Mouse (Mus musculus) left cerebral cortex, postnatal 14 days (tissue): ENCODE results near the gene Klhl22. TPM values are rescaled to one million over a fixed set of nuclear protein-coding genes. Genes with fewer than 3 reads are reported as not detected.
"Not testable (repeated sequence)": the region's sequence is repeated elsewhere in the genome, so short reads cannot be mapped to it uniquely, and the experiment has no call there.

Experiments
- DNase-seq, 2 experiments: peaks; one replicate each; pipeline ENCODE4 v3.0.0; 2021 to 2022; ENCODE audit warnings: low spot score in 2 of 2, mixed read lengths in 1 of 2
- intact Hi-C: fragments of 180-260 bp; cut with DNase I; formaldehyde crosslinking; loops from one replicate; pipeline ENCODE4 v1.15.1; 2025
- long read RNA-seq, 2 experiments: library from polyadenylated mRNA; stranded (forward); transcript quantifications; one replicate each; pipeline ENCODE4 v2.0.0; 2021
- total RNA-seq, 2 experiments: library from RNA; stranded (reverse); gene quantifications; 2 replicates each; pipeline ENCODE4 v1.2.3; 2021

Gene Klhl22
- 10 to 100 TPM; 93.6 to 98.8 TPM for total RNA-seq
- long read RNA-seq, experiment 1, transcript Klhl22-207 (7 exons, 2,544 nt): major isoform, 17 of 200 reads
- long read RNA-seq, experiment 1, partial matches to known transcripts: 65 of 200 reads
- long read RNA-seq, experiment 1, other reads (novel, unspliced or antisense): 117 of 200 reads
- long read RNA-seq, experiment 2, transcript Klhl22-207 (7 exons, 2,544 nt): major isoform, 15 of 160 reads
- long read RNA-seq, experiment 2, partial matches to known transcripts: 49 of 160 reads
- long read RNA-seq, experiment 2, other reads (novel, unspliced or antisense): 96 of 160 reads

DNA sequence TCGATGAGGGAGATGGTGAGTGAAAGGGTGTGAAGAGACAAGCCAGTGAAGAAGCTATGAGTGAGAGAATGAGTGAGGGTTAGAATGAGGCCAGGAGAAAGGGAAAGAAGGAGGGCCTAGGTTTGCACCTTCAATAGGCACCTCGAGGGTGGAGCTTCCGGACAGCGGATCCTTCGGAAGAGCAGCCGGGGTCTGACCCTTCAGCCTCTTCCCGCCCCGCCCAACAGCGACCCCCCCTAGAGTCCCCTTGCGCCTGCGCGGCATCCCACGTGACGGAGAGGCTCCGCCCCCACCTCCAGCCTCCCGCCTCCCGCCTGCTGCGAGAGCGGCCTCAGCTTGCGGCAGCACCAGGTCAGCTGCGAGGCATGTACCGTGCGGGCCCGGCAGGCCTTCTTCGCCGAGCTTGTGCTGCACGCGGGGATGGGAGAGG lies at the start of gene Klhl22:
Gene Klhl22 (plus strand): TSS at position 275 of the 430 bp plus-strand sequence.
- peak; percentile 83 to 89 for DNase-seq
- intact Hi-C loops: no loop called here

DNA sequence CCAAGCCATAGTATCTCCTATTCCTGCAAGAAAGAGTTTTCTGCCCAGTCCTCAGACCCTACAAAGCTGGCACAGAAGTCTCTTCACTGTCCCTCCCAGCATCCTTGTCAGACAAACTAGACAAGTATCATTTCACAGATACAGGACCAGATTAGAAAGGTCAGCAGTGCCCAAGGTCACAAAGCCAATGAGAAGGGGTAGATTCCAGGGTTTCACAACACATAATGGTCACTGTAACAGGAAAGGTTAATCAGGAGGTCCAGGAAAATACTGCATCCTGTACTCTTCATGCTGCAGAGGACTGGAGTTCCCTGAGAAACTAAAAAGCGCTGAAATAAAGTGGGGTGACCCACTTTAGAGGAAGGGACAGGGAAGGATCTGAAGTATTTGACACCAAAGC lies 41.6 kb upstream of the Klhl22 start:
- intact Hi-C loops: no loop called here
- no peak for DNase-seq

DNA sequence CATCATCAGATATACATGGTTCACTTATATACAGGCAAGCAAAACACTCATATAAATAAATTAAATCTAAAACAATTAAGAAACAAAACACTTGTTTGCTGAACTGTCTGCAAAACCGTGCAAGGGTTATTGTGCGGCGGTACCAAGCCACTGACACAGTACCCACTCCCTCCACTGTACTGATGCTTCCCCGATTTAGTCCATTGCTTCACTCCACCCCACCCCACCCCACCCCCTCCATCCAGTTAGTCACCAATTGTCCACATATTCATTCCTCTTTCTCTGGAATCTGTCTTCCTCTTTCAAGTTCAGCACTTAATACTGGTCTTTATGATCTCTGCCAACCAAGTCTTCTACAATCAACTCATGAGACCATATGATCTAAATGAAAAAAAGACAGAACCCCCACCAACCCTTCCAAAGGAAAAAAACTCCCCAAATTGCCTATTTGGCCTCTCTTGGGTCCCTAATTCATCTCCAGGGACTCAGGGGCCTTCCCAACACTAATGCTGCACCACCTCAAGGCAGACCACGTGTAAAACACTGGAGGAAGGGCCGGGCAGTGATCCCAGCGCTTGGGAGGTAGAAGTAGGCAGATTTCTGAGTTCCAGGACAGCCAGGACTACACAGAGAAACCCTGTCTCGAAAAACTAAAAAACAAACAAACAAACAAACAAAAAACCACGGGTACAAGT lies 38.2 kb upstream of the Klhl22 start:
- intact Hi-C loops: no loop called here

DNA sequence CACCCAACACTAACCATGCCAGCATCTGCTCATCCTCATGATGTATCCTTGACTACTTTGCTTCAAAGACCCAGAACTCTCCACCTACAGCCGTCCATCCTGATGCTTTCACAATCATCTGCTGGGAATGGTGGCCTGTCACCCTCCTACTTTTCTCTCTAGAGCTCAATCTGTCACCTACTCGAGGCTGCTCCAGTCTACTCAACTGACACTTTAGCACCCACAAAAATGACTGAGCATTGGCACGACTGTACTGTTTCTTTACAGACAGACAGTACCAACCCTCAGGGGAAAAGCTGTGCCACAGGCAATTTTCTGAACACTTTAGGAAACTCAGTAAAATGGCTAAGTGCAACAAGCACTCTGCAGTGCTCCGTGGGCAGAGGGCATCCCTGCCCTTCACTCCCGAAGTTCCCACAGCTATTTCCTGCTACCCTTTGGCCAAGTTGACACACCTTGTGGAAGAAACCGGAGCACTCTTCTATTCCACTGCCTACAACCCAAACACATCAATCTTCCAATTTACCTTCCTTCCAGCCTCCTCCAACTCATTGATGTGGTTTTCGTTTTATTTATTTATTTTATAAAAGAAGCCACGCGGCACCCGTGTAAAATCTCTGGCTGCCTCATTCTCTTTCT lies 37.5 kb upstream of the Klhl22 start:
- intact Hi-C loops: no loop called here
- peak in 1 of 2 experiments; percentile 10 for DNase-seq

More for the DNA sequence above, 38.2 kb upstream of the Klhl22 start:
- DNase-seq: no peak

DNA sequence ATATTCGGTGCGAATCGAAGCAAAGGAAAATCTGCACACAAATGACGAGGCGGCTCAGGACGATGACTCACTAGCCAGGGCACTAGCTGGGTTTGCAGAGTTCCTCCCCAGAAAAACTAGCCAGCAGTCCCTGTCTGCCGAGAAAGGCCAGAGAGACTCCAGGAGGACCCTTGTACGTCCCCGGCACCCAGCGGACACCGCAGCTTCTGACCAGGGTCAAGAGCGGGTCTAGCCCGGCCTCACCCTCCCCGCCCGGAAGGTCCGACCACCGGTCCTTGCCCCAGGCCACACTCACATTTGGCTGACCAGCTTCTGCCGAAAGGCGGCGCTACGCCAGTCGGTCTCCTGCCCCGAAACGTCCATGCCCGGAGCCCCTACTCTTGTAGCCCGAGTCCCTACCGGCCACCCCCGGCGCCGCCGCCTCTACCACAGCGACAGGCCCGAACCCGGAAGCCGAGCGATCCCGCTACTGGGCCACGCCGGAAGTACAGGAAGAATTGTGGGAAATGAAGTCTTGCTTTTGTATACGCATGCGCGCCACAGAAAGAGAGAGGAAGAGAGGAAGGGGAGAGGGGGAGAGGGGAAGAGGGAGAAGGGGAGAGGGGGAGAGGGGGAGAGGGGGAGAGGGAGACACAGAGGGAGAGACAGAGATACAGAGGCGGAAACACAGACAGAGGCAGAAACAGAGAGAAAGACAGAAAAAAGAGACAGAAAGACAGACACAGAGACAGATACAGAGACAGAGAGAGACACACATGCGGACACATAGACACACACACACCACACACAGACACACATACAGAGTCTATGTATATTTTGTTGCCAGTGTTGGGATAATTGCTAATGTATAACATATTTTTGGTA lies 36.7 kb upstream of the Klhl22 start:
- peak; percentile 92 to 93 for DNase-seq

DNA sequence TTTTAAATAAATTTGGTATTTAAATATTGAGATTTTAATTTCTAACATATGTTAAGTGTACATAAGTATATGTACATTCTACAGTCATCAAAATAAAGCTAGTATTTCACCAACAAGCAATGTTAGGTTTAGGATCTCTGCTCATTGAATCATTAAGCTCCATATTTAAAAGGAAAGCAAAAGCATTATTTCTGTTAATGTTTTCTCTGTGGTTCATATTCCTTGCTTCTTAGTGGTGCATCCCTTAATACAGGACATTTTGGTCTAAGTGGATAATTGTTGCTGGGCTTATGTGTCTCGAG lies 36.1 kb upstream of the Klhl22 start:
- no peak for DNase-seq
- intact Hi-C loops: no loop called here

More for the DNA sequence above, 36.7 kb upstream of the Klhl22 start:
- intact Hi-C loops: no loop called here

DNA sequence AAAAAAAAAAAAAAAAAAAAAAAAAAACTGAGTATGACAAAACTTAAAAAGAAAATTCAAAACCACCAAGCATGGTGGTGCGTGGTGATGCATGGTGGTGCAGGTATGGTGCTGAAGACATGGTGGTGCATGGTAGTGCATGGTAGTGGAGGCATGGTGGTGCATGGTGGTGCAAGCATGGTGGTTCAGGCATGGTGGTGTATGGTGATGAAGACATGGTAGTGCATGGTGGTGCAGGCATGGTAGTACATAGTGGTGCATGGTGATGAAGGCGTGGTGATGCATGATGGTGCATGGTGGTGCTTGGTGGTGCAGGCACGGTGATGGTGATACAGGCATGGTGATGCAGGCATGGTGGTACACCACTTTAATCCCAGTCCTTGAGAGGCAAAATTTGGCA lies 35.0 kb upstream of the Klhl22 start:
- intact Hi-C loops: no loop called here
- DNase-seq: no peak

DNA sequence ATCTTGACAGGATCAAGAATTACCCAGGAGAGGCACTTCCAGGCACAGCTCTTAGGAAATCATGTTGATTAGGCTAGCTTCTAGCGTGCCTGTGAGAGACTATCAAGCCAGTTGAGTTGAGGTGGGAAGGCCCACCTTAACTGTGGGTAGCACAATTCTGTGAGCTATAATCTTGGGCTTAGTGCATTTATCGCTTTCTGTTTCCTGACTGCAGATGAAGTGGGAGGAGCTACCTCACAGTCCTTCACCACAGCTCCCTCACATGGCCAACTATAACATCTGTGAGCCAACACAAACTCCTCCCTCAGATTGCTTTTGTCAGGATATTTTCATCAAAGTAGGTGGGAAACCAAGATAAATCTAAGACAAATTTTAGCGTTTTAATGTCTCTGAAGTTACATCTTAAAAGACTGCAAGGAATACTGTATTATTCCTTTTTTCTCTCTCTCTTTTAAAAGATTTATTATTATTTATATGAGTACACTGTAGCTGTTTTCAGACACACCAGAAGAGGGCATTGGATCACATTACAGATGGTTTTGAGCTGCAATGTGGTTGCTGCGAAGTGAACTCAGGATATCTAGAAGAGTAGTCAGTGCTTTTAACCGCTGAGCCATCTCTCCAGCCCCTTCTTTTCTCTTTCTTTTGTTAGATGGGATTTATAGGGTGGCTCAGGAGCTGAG lies 32.1 kb upstream of the Klhl22 start:
- peak in 1 of 2 experiments; percentile 38 for DNase-seq
- intact Hi-C loops: no loop called here

DNA sequence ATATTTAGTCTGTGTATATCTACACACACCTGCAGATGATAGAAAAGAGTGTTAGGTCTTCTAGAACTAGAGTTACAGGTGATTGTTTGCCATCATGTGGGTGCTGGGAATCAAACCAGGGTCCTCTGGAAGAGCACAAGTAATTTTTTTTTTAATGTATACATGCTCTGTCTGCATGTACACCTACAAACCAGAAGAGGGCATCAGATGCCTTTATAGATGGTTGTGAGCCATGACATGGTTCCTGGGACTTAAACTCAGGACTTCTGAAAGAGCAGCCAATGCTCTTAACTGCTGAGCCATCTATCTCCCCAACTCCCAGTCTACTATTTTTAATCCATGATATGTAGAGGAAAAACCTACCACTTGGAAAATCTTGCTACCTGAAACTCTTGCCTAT lies 29.4 kb upstream of the Klhl22 start:
- intact Hi-C loops: no loop called here
- DNase-seq: no peak

DNA sequence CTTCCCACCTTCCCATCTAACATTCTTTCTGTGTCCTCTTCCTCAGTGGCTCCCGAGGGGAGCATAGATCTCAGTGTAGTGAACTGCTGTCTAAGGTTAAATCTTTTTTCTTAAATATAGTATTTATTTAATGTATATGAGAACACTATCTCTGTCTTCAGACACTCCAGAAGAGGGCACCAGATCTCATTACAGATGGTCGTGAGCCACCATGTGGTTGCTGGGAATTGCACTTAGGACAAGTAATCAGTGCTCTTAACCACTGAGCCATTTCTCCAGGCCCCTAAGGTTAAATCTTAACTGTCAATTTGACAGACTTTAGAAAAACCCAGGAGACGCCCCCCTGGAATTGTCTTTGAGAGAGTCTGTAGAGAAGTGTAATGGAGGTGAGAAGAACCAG lies 27.4 kb upstream of the Klhl22 start:
- intact Hi-C loops: no loop called here
- DNase-seq: no peak

DNA sequence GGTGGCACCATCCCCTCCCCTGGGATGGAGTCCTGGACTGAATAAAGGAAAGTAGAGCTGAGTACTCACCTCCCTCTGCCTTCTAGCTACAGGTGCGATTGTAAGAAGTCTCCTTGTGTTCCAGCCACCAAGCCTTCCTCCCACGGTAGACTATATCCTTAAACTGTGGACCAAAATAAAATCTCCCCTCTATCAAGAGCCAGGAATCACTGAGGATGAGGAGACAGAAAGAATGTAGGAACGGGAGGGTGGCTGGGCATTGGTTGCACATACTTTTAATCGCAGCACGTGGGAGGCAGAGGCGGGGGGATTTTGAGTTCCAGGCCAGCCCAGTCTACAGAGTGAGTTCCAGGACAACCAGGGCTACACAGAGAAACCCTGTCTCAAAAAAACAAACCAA lies 27.0 kb upstream of the Klhl22 start:
- intact Hi-C loops: no loop called here
- DNase-seq: no peak

DNA sequence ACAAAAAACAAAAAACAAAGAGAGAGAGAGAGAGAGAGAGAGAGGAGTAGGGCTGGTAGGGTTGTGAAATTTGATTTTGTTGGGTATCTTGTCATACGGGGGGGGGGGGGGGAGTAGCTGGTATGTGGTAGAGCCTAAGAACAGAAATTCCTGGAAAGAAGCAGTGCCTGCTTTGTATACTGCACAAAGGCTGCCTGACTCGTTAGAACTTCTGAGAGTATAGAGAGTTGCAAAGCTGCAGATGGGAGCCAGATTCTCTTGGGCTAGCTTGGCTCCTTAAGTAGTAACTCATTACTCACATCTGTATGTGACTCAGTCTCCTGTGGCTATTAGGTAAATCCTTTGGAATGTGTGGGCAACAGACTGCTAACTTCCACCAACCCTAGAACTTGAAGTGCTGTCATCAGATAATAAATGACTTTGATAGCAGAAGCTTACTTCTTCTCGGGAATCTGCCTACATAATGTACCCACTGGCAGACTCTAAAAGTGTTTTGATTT lies 26.5 kb upstream of the Klhl22 start, which contains the start of gene Med15:
Gene Med15 (minus strand): TSS at position 51 of the 500 bp plus-strand sequence.
- no peak for DNase-seq
- intact Hi-C loops: no loop called here

DNA sequence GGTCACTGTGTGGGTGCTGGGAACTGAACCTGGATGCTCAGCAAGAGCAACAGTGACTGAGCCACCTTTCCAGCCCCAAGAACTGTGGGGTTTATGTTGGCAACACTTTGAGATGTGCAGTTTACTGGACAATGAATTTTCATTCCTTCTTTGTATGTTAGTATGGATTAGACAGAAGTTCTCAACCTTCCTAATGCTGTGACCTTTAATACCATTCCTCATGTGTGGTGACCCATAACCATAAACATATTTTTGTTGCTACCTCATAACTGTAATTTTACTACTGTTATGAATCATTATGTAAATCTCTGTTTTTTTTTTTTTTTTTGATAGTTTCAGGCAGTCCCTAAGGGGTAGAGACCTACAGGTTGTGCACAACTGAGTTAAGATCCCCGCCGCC lies 25.8 kb upstream of the Klhl22 start:
- DNase-seq: no peak
- intact Hi-C loops: no loop called here

DNA sequence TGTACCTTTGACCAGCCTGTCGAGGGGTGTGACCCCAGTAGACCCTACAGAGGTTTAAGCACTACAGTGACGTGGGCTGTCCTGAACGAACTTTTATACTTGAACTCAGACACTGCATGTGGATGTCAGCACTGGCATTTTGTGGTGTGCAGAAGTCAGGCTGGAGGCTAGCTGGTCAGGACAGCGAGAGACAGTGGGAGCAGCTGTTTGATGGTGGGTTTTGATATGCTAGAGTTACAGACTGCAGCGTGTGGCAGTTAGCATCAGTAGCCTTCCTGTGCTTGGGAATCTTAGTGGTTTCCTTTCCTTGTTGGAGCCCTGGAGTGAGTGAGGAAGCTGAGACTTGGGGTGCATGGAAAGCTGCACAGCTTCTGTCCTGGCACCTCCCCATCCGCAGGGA lies 24.5 kb upstream of the Klhl22 start:
- intact Hi-C loops, DNase-seq: not testable (repeated sequence)

DNA sequence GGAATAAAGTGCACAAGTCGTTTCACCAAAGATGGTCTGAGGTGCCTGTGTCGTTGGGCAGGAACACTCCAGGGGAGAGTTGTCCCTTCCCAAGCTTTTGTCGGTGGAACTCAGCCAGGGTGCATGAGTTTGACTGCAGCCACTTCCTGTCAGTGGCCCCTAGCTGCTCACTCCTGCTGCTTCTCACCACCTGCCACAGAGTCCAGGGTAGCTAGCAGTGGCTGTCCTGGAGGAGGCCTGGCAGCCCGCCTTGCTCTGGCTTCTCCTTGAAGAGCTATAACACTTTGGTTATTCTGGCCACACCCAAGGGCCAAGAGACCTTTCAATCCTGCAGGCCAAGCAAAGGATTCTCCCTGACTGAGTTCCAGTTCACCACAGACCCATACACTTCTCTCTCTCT lies 23.3 kb upstream of the Klhl22 start:
- intact Hi-C loops: no loop called here
- DNase-seq: no peak

DNA sequence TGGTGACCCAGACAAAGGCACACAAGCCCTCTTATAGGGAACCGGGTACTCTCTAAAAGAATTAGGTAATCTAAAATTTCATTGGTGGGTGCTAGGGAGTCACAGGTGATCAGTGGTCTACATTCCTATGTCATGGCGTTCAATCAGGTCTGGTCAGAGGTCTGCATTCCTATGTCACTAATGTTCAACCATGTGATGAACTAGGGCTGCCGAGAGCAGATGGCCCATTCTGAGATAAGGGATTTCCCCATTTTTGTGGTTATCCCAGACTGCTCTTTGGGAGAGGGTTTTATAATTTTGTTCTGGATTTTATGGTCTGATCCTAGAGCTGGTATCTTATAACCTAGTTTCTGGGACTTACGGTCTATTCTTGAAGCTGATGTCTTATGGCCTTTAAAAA lies 19.3 kb upstream of the Klhl22 start:
- no peak for DNase-seq
- intact Hi-C loops: loop anchor here (5.0 kb wide), 1 partner anchor 72 kb away; no protein-coding TSS in a partner anchor

DNA sequence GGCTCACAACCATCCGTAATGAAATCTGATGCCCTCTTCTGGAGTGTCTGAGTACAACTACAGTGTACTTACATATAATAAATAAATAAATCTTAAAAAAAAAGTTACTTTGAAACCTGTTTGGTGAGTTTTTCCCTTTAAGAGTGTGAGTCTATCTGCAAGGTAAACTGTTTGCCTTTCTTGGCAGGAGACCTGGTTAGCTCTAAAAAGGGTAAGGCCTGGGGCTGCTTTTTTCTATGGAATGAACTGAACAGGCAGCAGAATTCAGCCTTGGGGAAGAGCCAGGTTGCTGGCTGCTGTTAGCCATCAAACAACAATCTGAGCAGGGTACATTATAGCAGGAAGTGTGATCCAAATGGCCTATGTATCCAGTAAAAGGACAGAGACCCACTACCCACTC lies 16.6 kb upstream of the Klhl22 start:
- intact Hi-C loops: loop anchor here (5.0 kb wide), 1 partner anchor 69 kb away; no protein-coding TSS in a partner anchor
- no peak for DNase-seq

DNA sequence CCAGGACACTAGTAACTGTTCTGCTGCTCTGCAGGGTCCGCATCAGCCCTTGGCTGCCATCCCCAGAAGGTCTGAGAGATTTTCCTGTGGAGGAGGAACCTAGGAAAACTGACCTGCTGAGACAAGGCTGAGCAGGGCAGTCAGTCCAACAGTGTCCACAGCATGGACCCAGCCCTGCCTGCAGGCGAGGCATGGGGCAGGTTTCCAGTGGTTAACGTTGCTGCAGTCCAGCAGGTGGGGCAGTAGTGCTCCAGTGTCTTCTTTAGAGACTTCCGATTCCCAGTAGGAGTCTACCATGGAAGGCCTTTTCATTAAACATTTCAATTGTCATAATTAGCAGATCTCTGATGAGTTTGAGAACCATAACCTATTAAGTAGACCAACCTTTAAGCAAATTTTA lies 16.1 kb upstream of the Klhl22 start:
- intact Hi-C loops: loop anchor here (5.0 kb wide), 1 partner anchor 69 kb away; no protein-coding TSS in a partner anchor
- no peak for DNase-seq

DNA sequence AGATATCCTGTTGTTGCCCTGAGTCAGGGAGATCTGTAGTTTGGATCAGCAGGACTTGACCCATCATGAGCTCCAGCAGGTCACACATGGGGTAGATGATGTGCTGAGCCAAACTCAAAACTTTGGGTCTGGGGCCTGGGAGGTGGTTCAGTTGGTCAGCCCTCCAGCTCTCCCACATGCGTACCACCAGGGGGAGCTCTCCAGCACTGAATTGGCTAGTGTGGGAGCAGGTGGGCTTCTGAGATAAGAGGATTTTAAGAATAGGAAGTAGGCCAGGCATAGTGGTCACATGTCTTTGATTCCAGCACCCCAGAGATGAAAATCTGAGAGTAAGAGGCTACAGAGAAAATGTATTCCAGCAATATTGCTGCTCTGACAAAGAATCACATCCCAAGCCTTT lies 14.9 kb upstream of the Klhl22 start:
- DNase-seq: no peak
- intact Hi-C loops: loop anchor here (5.0 kb wide), 1 partner anchor 68 kb away; no protein-coding TSS in a partner anchor
